Mouse (Mus musculus): ENCODE results near the gene Eef1g.

DNA sequence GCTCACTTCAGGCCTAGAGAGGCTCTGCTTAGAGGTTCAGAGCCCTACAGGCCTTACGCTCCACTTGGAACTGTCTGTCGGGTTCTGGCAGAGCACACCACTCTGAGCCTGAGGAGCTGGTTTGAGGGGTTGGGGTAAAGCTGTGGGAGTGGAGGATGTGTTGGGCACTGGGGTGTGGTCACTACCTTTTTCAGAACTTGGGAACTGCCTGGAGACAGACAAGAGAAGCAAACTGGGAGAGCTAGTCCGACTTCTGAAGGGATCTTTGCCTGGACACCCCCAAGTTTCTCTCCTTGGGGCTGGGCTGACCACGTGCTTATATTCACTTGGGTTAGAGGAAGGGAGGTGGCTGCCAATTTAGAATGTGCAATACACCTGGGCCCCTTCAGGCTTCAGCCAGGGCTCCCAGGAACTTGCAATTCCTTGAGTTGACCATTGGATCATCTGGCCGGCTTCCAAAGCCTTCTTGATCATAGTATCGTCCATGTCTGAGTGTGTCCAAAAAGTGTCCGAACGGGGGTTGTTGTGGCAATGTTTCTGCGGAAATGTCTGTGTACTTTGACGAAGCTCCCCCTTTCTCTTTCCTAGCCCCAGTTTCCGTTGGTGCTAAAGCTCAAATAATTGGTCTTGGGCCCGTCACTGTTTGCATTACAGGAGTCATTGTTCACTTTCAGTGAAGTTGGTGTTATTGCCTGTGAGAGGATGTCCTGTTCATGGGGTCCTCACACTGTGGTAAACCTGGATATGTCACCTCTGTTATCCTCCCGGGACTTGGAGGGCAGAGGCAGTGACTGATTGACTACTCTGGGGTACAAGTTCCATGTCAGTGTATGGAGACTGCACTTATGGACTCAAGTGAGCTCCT, 25.3 kb downstream of the Eef1g start:
- TF ChIP-seq POLR2A (IDR thresholded peaks at IDR 0.05; ENCODE audit: borderline replicate concordance, extremely low read depth, low read depth, low read length): no peak
- TF ChIP-seq CTCF (IDR thresholded peaks at IDR 0.05; ENCODE audit: insufficient read depth, low read length): no peak
